Mouse (Mus musculus) ES-Bruce4 (cell line): ENCODE measurements around the gene Add3. TPM values are rescaled to one million over a fixed set of nuclear protein-coding genes. Genes with fewer than 3 reads are reported as not detected.

Experiments used
- H3K27ac ChIP-seq: 2 replicates; pipeline ENCODE4 v1.5.1; 2012; ENCODE audit warnings: low read length, inconsistent platforms; ENCODE audit not compliant: insufficient read depth
- H3K27me3 ChIP-seq: 2 replicates; pipeline ENCODE4 v1.6.1; 2012; ENCODE audit warnings: mild to moderate bottlenecking, low read length, inconsistent platforms; ENCODE audit not compliant: control insufficient read depth, poor library complexity, insufficient read depth, severe bottlenecking
- H3K36me3 ChIP-seq: 2 replicates; pipeline ENCODE4 v1.6.1; 2012; ENCODE audit warnings: inconsistent platforms, mild to moderate bottlenecking, low read length, moderate library complexity; ENCODE audit not compliant: control insufficient read depth, poor library complexity, insufficient read depth, severe bottlenecking
- H3K4me1 ChIP-seq: one replicate; pipeline ENCODE4 v1.8.1; 2011; ENCODE audit warnings: low read length; ENCODE audit not compliant: control insufficient read depth, insufficient read depth
- H3K4me3 ChIP-seq: 2 replicates; pipeline ENCODE4 v1.5.1; 2011; ENCODE audit warnings: low read depth, mild to moderate bottlenecking, low read length
- H3K9ac ChIP-seq: 2 replicates; pipeline ENCODE4 v1.6.1; 2012; ENCODE audit warnings: low read depth, mild to moderate bottlenecking, inconsistent platforms; ENCODE audit not compliant: poor library complexity, severe bottlenecking
- H3K9me3 ChIP-seq: replicated peaks from 2 replicates; pipeline ENCODE4 v1.6.1; 2012; ENCODE audit warnings: mild to moderate bottlenecking, low read length, inconsistent platforms; ENCODE audit not compliant: control insufficient read depth, poor library complexity, insufficient read depth, severe bottlenecking
- CTCF ChIP-seq: IDR thresholded peaks from one replicate; pipeline ENCODE4 v1.8.1; 2011; ENCODE audit warnings: low read depth, low read length
- EP300 ChIP-seq: IDR thresholded peaks from 2 replicates; pipeline ENCODE4 v1.6.1; 2011; ENCODE audit warnings: low read depth, low read length; ENCODE audit not compliant: insufficient read depth
- POLR2A ChIP-seq: IDR thresholded peaks from one replicate; pipeline ENCODE4 v1.8.1; 2011; ENCODE audit warnings: low read length; ENCODE audit not compliant: insufficient read depth
- polyA plus RNA-seq: library from polyadenylated mRNA; stranded (reverse); fragments of >200 nt; gene quantifications from 2 replicates; pipeline ENCODE4 v1.2.4, GENCODE M21; 2011; ENCODE audit warnings: low read depth; ENCODE audit not compliant: missing spikeins, insufficient read depth, insufficient read length

Gene Add3
- polyA plus RNA-seq, 1 experiment = 41.5 TPM

DNA sequence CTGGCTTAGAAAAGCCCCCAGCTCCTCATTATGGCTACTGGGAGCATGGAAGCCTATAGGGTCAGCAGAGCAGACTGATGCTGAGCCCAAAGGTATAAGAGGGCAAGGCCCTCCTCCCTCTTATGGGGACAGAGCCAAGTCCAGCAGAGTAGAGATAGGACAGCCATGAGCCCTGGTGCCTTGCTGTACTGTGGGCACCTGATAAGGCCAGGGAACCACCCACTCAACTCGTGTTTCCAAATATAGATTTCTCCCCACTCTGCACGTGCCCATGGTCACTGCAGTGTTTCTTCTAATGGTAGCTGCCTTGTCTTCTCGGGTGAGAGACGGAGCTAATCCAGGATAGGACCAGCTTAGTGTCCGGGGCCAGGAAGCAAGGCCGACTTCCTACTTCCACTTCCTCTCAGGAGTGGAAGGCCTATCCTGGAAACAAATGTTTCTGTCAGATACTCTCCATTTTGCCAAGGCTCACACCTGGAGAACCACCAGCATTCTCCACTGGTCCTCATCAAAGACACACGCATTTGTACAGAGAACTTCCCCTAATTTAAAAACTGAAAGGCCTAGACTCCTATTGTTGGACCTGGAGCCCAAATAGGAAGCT is 116.8 kb downstream of the Add3 start:
- no peaks in the 10 kb centered on the region for H3K27me3 ChIP-seq
- no peak overlapping the region for H3K9ac ChIP-seq
- no peaks in the 10 kb centered on the region for H3K36me3 ChIP-seq
- no peak overlapping the region for H3K4me3 ChIP-seq
- no peaks in the 10 kb centered on the region for H3K9me3 ChIP-seq
- TF ChIP-seq CTCF (no peak), EP300 (no peak), POLR2A (no peak)
- H3K27ac ChIP-seq = no peak overlapping the region
- no peaks in the 10 kb centered on the region for H3K4me1 ChIP-seq

DNA sequence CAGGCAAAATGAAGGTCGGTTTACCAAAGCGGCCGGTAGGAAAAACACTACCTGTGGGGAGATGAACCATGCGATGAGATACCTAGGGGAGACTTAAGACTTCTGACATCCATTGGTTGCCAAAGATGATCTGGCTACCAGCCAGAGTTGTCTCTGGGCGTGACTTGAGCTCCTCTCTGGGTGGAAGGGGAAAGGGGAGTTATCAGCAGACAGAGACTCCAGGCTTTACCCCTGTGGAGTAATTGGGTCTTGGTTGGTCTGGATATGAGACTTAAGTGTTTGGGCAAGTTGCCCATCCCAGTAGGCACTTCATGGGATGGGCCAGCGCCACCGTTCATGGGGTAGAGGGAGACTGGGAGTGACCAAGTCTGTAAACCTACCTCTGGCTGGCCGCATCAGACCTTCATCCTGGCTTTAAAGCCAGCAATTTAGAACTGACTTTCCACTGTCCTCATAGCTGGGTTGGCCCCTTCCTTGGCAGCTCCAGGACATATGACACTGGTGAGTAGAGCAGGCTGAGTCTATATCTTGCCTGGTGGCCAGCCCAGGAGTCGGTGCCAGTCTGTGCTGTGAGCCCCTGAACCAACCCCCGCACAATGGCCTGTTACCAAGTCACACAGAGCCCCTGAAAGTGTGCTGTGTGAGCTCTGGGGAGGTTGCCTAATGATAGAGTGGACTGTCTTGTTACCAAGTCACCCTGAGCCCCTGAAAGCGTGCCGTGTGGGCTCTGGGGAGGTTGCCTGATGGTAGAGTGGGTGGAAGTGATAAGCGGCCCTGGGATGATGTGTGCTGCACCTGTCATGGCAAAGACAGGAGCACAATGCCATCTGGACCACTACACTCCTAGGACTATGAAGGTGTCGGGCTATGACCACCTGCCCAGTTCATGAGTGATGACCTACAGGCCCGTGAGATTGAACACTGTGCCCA is 117.7 kb downstream of the Add3 start:
- no peak overlapping the region for H3K9ac ChIP-seq
- no peaks in the 10 kb centered on the region for H3K27me3 ChIP-seq
- H3K4me3 ChIP-seq = no peak overlapping the region
- H3K27ac ChIP-seq = no peak overlapping the region
- no peaks in the 10 kb centered on the region for H3K4me1 ChIP-seq
- H3K9me3 ChIP-seq = no peaks in the 10 kb centered on the region
- no peaks in the 10 kb centered on the region for H3K36me3 ChIP-seq
- TF ChIP-seq EP300 = no peak
- TF ChIP-seq POLR2A = no peak
- no peak for TF ChIP-seq CTCF

DNA sequence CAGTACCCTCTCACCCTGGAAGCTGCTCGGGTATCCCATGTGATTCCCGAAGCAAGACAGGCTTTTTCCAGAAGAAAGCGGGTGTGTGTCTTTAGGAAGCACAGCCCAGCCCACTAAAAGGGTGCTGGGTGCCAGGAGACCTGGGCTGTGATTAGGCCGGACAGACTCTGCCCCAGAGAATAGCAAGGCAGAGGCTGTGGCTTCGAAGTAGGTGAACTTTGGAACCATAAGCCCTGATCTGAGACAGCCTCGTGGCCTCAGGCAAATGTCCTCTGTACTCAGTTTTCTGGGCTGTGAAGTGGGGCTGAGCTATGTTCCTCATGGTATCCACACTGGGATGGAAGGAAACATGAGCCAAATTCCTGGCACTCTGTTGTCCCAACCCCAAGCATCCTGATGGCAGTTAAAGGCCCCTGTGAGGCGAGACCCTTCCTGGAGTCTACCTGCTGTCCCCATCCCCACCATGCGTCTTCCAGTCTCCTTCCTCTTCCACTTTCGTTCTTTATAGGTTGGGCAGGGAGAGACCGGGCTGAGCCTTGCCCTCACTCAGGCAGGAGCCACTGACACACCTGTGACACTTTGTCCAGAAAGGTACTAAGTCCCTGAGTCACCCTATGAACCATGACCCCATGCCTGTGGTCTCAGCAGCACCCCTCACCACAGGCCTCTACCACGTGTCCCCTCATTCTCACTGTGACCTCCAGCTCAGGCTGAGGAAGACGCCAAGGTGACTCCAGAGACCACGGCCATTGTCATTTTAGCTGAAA is 118.7 kb downstream of the Add3 start:
- Histone ChIP-seq H3K9me3 (no peaks in the 10 kb centered on the region), H3K36me3 (no peaks in the 10 kb centered on the region), H3K27ac (no peak overlapping the region), H3K4me3 (no peak overlapping the region), H3K27me3 (no peaks in the 10 kb centered on the region), H3K9ac (no peak overlapping the region), H3K4me1 (no peaks in the 10 kb centered on the region)
- TF ChIP-seq CTCF (no peak), EP300 (no peak), POLR2A (no peak)

DNA sequence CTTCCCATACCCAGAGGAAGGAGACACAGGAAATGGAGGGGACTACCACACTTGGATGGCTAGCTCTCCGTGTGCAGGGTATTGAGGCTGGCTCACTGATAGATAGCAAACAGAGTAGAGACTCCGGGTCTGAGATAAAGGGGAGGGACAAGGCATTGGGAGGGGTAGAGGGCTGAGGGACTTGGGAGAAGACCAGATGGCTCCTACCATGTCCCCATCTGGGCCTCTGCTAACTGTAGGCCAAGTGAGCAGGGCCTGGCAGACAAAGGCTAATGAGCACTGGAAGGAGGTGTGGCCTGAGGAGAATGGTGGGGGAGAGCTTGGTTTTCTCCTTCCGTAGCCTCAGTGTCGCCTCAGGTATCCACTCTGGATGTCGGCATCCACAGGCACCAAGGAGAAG is 119.3 kb downstream of the Add3 start:
- no peaks in the 10 kb centered on the region for H3K9me3 ChIP-seq
- H3K9ac ChIP-seq = no peak overlapping the region
- H3K4me3 ChIP-seq = no peak overlapping the region
- H3K27ac ChIP-seq = no peak overlapping the region
- no peaks in the 10 kb centered on the region for H3K36me3 ChIP-seq
- no peaks in the 10 kb centered on the region for H3K27me3 ChIP-seq
- TF ChIP-seq POLR2A = no peak
- TF ChIP-seq EP300 = no peak
- TF ChIP-seq CTCF = no peak
- H3K4me1 ChIP-seq = no peaks in the 10 kb centered on the region

DNA sequence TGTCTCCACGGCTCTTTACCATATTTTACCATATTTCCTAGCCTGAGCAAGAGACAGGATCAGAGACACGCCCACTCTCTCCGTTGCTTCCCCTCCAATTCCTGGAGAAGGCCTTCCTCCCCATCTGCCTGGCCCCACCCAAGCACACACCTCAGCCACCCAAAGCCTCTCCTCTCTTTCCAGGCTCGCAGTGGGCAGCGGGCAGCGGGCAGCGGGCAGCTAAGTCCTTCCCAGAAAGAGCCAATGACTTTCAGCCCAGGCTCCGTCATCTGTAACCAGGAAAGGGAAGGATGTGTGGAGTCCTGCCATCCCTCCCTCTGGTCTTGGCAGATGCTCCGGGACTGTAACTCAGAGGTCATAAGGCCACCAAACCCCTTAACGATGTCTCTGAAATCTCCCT is 120.0 kb downstream of the Add3 start:
- no peaks in the 10 kb centered on the region for H3K9me3 ChIP-seq
- TF ChIP-seq EP300 (no peak), POLR2A (no peak), CTCF (no peak)

More for the DNA sequence above, 120.0 kb downstream of the Add3 start:
- Histone ChIP-seq H3K4me3 (no peak overlapping the region), H3K27ac (no peak overlapping the region), H3K4me1 (no peaks in the 10 kb centered on the region), H3K9ac (no peak overlapping the region), H3K36me3 (no peaks in the 10 kb centered on the region), H3K27me3 (no peaks in the 10 kb centered on the region)
